Mouse (Mus musculus): ENCODE results near the gene Whrn. TPM values are rescaled to one million over a fixed set of nuclear protein-coding genes. Genes with fewer than 3 reads are reported as not detected.

Whrn gene
- total and polyA plus RNA-seq, 3 experiments: 29.9 to 33.9 (median 31.4) TPM

DNA sequence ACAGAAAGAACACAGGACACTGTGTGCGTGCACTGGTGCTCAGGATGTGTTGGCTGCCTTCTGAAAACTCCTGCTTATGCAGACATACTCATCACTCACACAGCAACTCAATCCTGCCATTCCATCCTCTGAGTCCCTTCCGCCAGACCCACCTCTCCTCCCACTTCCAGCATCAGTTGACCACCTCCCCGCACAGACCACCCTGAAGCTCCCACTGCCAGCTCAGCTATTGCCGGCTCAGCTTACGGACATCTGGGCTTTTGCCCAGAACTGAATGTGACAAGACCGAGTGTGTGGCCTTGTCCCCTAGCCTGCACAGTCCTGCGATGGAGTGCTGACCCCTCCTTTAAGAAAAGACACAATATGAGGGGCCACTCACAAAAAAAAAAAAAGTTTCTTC, 55.5 kb downstream of the Whrn start:
- no peak for DNase-seq
- H3K27me3 ChIP-seq (ENCODE audit: control insufficient read depth, insufficient read depth, low read length): no peaks in the 10 kb centered on the region
- no peak overlapping the region for H3K4me3 ChIP-seq
- no peak for TF ChIP-seq POLR2A (IDR thresholded peaks at IDR 0.05; ENCODE audit: insufficient read depth, low read depth, low read length)
- no peak for TF ChIP-seq EP300 (IDR thresholded peaks at IDR 0.05; ENCODE audit: insufficient read depth, low read depth, low read length)
- TF ChIP-seq CTCF (IDR thresholded peaks at IDR 0.05): no peak
- no peaks in the 10 kb centered on the region for H3K79me2 ChIP-seq (replicated peaks; ENCODE audit: control insufficient read depth, insufficient read depth, low read length)
- intact Hi-C loops (cut with DNase I): no loop called here
- no peaks in the 10 kb centered on the region for H3K36me3 ChIP-seq (ENCODE audit: control insufficient read depth, insufficient read depth, low read length)
- no peak overlapping the region for H3K9ac ChIP-seq (ENCODE audit: low read depth, low read length)
- H3K27ac ChIP-seq: no peak overlapping the region
- 62% methylated on average over 7 of the region's 7 CpGs for WGBS
- peaks cover 3% of the 10 kb centered on the region; the same call in 1 of the 2 replicates for H3K4me1 ChIP-seq (ENCODE audit: control insufficient read depth, insufficient read depth, low read length)

DNA sequence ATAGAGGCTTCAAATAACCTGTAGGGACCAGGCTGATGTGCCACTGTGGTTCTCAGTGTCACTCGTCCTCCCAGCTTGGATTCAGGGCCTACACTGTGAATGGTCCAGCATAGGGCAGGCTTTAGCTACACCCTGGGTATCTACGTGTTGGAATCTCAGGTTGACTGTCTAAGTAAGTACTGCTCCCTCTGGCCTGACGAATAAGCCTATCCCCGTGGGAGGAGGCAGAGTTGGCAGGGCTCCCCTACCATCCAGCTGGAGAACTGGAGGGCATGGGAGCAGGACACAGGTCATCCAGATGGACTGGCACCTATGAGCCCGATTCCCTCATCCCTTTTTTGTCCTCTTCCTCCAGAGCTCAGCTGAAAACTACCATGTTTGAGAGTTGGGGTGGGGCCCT, 57.8 kb downstream of the Whrn start:
- no peaks in the 10 kb centered on the region for H3K36me3 ChIP-seq (ENCODE audit: control insufficient read depth, insufficient read depth, low read length)
- intact Hi-C loops (cut with DNase I): no loop called here
- H3K27ac ChIP-seq: no peak overlapping the region; the same call in 1 of the 2 replicates
- no peak overlapping the region for H3K4me3 ChIP-seq
- no peaks in the 10 kb centered on the region for H3K27me3 ChIP-seq (ENCODE audit: control insufficient read depth, insufficient read depth, low read length)
- no peak for TF ChIP-seq CTCF (IDR thresholded peaks at IDR 0.05)
- no peak for TF ChIP-seq EP300 (IDR thresholded peaks at IDR 0.05; ENCODE audit: insufficient read depth, low read depth, low read length)
- no peak for TF ChIP-seq POLR2A (IDR thresholded peaks at IDR 0.05; ENCODE audit: insufficient read depth, low read depth, low read length)
- H3K9ac ChIP-seq (ENCODE audit: low read depth, low read length): no peak overlapping the region
- no peak for DNase-seq
- WGBS: 58% methylated on average over 5 of the region's 5 CpGs
- H3K79me2 ChIP-seq (replicated peaks; ENCODE audit: control insufficient read depth, insufficient read depth, low read length): no peaks in the 10 kb centered on the region
- peaks cover 3% of the 10 kb centered on the region; the same call in 1 of the 2 replicates for H3K4me1 ChIP-seq (ENCODE audit: control insufficient read depth, insufficient read depth, low read length)

DNA sequence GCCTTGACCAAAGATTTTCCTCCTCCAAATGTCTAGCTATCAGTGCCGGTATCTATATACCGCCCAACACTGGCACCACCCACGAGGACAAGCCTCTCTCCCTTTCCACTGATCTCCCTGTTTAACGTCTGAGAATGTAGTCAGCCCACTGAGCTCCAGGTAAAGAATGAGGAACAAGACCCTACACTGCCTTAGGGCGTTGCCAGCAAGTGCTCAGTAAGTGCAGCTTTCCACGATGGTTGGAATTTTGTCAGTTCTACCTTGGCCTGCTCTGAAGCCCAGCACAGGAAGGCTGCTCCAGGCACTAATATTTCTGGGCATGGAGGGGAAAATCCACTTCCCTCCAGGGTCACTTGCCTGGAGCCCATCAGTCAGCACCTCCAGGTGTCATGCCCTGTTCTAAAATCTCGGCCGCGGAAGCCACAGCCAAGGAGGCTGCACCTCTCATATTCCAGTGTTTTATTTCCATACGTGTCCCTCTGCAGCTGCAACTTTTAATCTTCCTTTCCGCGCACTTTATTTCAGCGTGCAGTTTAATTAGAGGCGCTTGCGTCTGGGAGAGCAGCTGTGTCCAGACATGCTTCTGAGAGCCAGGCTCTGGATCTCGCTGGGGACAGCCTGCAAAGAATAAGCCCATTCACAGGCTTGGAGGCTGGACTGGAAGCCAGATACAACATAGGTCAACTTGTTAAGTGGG, 58.5 kb downstream of the Whrn start:
- WGBS: 46% methylated on average over 16 of the region's 16 CpGs

DNA sequence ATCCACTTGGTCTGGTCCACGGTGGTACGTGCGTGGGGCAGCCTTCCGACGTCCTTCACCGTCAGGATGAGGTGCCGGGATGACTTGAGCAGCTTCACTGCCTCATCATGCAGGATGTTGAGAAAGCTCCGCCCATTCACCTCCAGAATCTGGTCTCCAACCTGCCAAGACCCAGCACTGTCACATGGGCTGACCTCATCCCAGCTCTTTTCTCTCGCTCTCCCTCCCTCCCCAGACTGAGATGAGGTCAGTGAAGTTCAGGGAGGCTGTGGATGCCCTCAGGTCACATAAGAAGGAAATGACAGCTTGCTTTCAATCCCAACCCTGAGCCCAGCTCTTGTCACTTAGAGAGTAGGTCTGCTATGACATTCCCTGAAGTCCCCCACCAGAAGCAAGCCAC, 60.4 kb downstream of the Whrn start:
- WGBS: 70% methylated on average over 9 of the region's 9 CpGs
- intact Hi-C loops (cut with DNase I): no loop called here
- Histone ChIP-seq H3K9ac (ENCODE audit: low read depth, low read length) (no peak overlapping the region), H3K4me1 (ENCODE audit: control insufficient read depth, insufficient read depth, low read length) (peaks cover 3% of the 10 kb centered on the region; the same call in 1 of the 2 replicates), H3K4me3 (no peak overlapping the region), H3K79me2 (replicated peaks; ENCODE audit: control insufficient read depth, insufficient read depth, low read length) (no peaks in the 10 kb centered on the region), H3K36me3 (ENCODE audit: control insufficient read depth, insufficient read depth, low read length) (no peaks in the 10 kb centered on the region), H3K27me3 (ENCODE audit: control insufficient read depth, insufficient read depth, low read length) (no peaks in the 10 kb centered on the region), H3K27ac (no peak overlapping the region)
- no peak for DNase-seq
- no peak for TF ChIP-seq EP300 (IDR thresholded peaks at IDR 0.05; ENCODE audit: insufficient read depth, low read depth, low read length)
- no peak for TF ChIP-seq POLR2A (IDR thresholded peaks at IDR 0.05; ENCODE audit: insufficient read depth, low read depth, low read length)
- no peak for TF ChIP-seq CTCF (IDR thresholded peaks at IDR 0.05)

More for the DNA sequence above, 58.5 kb downstream of the Whrn start:
- no peak overlapping the region for H3K4me3 ChIP-seq
- no peaks in the 10 kb centered on the region for H3K79me2 ChIP-seq (replicated peaks; ENCODE audit: control insufficient read depth, insufficient read depth, low read length)
- H3K27me3 ChIP-seq (ENCODE audit: control insufficient read depth, insufficient read depth, low read length): no peaks in the 10 kb centered on the region
- H3K4me1 ChIP-seq (ENCODE audit: control insufficient read depth, insufficient read depth, low read length): peaks cover 3% of the 10 kb centered on the region; the same call in 1 of the 2 replicates
- no peak overlapping the region for H3K9ac ChIP-seq (ENCODE audit: low read depth, low read length)
- TF ChIP-seq EP300 (IDR thresholded peaks at IDR 0.05; ENCODE audit: insufficient read depth, low read depth, low read length) (0 out of 2 replicates have a peak, but pooled peaks have one; percentile 21), POLR2A (IDR thresholded peaks at IDR 0.05; ENCODE audit: insufficient read depth, low read depth, low read length) (no peak)
- H3K36me3 ChIP-seq (ENCODE audit: control insufficient read depth, insufficient read depth, low read length): no peaks in the 10 kb centered on the region
- DNase-seq: peak in 1 of 2 experiments; percentile 28
- no peak overlapping the region; the same call in 1 of the 2 replicates for H3K27ac ChIP-seq
- intact Hi-C loops (cut with DNase I): no loop called here

DNA sequence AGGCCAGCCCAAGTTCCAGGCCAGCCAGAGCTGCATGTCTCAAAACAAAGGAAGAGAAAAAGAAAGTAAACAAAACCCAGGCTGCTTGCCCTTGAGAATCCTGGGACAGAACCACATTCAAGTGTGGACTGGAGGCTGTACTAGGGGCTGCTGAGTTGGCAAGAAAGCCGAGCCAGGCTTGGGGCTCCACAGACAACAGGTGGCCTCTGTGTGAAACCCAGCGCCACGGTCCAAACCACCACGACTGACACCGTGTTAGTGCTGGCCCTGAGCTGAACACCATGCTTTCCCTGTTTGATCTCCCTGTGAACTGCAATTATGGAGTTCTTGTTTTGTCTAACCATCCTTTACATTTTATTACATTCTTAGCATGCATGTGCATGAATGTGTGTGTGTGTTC, 64.7 kb downstream of the Whrn start:
- H3K4me1 ChIP-seq (ENCODE audit: control insufficient read depth, insufficient read depth, low read length): no peaks in the 10 kb centered on the region
- H3K27ac ChIP-seq: no peak overlapping the region
- H3K27me3 ChIP-seq (ENCODE audit: control insufficient read depth, insufficient read depth, low read length): no peaks in the 10 kb centered on the region
- intact Hi-C loops (cut with DNase I): no loop called here
- H3K36me3 ChIP-seq (ENCODE audit: control insufficient read depth, insufficient read depth, low read length): no peaks in the 10 kb centered on the region
- TF ChIP-seq POLR2A (IDR thresholded peaks at IDR 0.05; ENCODE audit: insufficient read depth, low read depth, low read length) (no peak), EP300 (IDR thresholded peaks at IDR 0.05; ENCODE audit: insufficient read depth, low read depth, low read length) (no peak), CTCF (IDR thresholded peaks at IDR 0.05) (no peak)
- no peaks in the 10 kb centered on the region for H3K79me2 ChIP-seq (replicated peaks; ENCODE audit: control insufficient read depth, insufficient read depth, low read length)
- no peak overlapping the region for H3K9ac ChIP-seq (ENCODE audit: low read depth, low read length)
- H3K4me3 ChIP-seq: no peak overlapping the region
- DNase-seq: no peak
- WGBS: 82% methylated on average over 5 of the region's 5 CpGs

DNA sequence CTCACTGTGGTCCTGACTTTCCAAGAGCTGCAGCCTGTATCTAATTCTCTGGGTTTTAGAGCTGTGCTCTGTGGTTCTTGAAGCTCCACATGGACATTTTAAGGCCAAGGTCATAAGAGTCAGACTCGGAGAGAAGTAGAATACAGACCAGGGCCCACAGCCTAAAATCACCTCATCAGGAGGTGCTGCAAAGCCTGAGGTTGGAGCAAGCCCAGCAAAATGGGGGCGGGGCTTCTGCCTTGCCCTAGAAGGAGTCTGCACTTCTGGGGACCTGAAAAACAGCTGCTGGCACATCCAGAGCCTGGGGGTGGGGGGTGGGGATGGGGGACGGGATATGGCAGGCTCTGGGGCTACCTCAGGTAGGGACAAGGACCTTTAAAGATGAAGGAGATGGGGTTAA, 65.4 kb downstream of the Whrn start:
- Histone ChIP-seq H3K4me1 (ENCODE audit: control insufficient read depth, insufficient read depth, low read length) (no peaks in the 10 kb centered on the region), H3K27me3 (ENCODE audit: control insufficient read depth, insufficient read depth, low read length) (no peaks in the 10 kb centered on the region), H3K79me2 (replicated peaks; ENCODE audit: control insufficient read depth, insufficient read depth, low read length) (no peaks in the 10 kb centered on the region), H3K36me3 (ENCODE audit: control insufficient read depth, insufficient read depth, low read length) (no peaks in the 10 kb centered on the region), H3K27ac (no peak overlapping the region), H3K9ac (ENCODE audit: low read depth, low read length) (no peak overlapping the region), H3K4me3 (no peak overlapping the region)
- 49% methylated on average over 3 of the region's 3 CpGs for WGBS
- TF ChIP-seq EP300 (IDR thresholded peaks at IDR 0.05; ENCODE audit: insufficient read depth, low read depth, low read length): no peak
- TF ChIP-seq POLR2A (IDR thresholded peaks at IDR 0.05; ENCODE audit: insufficient read depth, low read depth, low read length): no peak
- TF ChIP-seq CTCF (IDR thresholded peaks at IDR 0.05): no peak
- no peak for DNase-seq
- intact Hi-C loops (cut with DNase I): no loop called here

Measured in heart, adult 2 months (tissue).